Mouse (Mus musculus): ENCODE measurements at regions not wholly inside any gene's neighbourhood (a gene's known extent, or its start where the extent isn't known, plus 50 kb on each side); places are given as distances from the start of the nearest gene placed in this dataset.

DNA sequence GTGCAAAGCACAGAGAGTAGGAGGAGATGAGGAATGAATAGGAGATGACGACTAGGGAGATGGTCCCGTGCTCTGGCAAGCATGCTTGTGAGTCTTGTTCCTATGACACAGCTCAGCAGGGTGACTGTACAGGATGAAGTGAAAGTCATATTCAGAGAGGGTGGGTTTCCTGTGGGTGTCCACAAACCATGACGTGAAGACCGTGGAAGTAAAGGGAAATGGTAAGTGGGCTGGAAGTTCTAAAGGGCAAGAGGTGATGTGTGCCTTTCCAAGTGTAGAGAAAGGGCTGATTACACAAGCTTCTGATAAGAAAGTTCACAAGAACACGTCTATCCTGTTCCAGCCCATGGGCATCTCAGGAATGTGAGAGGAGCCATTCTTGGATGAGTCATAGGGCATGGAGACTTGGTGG lies 138.0 kb upstream of the Foxa2 start:
- no peaks in the 10 kb centered on the region for H3K27me3 ChIP-seq (ENCODE audit: insufficient read depth, poor library complexity, severe bottlenecking)
- no peak overlapping the region for H3K27ac ChIP-seq
- no peaks in the 10 kb centered on the region for H3K9me3 ChIP-seq
- H3K4me1 ChIP-seq (replicated peaks) = no peaks in the 10 kb centered on the region
- no peaks in the 10 kb centered on the region for H3K36me3 ChIP-seq
- DNase-seq (ENCODE audit: low spot score) = no peak
- no peak overlapping the region for H3K4me3 ChIP-seq
- 84% methylated on average over 5 of the region's 5 CpGs for WGBS

DNA sequence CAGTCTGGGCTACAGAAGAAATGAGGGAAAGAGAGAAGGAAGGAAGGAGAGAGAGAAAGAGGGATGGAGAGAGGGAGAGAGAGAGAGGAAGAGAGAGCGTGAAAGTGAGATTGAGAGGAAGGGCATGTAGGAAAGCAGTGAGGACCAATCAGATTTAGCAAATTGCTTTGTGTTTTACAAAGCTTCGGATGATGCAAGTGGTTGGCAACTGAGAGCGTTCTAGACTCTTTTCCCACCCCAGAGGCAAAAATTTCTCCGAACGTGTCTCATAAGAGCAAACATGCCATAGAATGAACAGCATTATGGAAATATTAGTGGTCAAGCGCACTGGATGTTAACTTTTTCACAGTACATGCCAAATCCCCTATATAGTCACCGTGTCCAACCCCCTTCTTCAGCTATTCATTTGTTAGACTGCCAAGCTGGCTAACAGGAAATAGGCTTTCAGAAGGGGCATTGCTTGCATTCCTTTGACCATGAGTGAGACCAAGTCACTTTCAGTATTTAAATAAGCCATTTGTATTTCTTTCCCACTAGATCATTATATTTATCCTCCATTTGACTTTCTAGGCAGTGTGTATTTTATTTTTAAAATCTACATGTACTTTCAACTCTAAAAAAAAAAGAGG lies 139.7 kb upstream of the Foxa2 start:
- 91% methylated on average over 7 of the region's 7 CpGs for WGBS
- no peak overlapping the region for H3K4me3 ChIP-seq
- no peaks in the 10 kb centered on the region for H3K4me1 ChIP-seq (replicated peaks)
- no peaks in the 10 kb centered on the region for H3K9me3 ChIP-seq
- H3K27ac ChIP-seq = no peak overlapping the region
- H3K36me3 ChIP-seq = no peaks in the 10 kb centered on the region
- DNase-seq (ENCODE audit: low spot score) = no peak
- no peaks in the 10 kb centered on the region for H3K27me3 ChIP-seq (ENCODE audit: insufficient read depth, poor library complexity, severe bottlenecking)

DNA sequence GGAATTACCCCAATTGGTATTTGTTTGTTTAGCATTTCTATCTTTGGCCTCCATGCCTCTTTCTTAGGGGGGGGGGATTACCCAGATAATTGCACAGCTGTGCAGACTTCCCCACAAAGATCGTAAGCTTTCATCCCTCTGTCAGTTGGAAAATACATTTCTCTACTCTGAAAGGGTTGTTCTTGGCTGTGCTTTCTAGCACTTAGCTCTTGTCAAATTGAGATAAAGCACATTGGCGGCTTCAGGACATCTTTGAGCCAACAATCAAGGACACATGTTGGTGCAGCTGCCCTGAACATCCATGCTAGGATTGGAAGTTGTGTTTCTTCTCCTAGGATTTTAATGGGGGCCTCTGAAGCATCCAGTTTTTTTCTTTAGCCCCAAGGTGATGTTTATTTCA lies 142.1 kb upstream of the Foxa2 start:
- Histone ChIP-seq H3K4me1 (replicated peaks) (no peaks in the 10 kb centered on the region), H3K27me3 (ENCODE audit: insufficient read depth, poor library complexity, severe bottlenecking) (no peaks in the 10 kb centered on the region), H3K27ac (no peak overlapping the region), H3K4me3 (no peak overlapping the region), H3K36me3 (no peaks in the 10 kb centered on the region), H3K9me3 (no peaks in the 10 kb centered on the region)
- WGBS = 89% methylated on average over 2 of the region's 2 CpGs
- DNase-seq (ENCODE audit: low spot score) = no peak

DNA sequence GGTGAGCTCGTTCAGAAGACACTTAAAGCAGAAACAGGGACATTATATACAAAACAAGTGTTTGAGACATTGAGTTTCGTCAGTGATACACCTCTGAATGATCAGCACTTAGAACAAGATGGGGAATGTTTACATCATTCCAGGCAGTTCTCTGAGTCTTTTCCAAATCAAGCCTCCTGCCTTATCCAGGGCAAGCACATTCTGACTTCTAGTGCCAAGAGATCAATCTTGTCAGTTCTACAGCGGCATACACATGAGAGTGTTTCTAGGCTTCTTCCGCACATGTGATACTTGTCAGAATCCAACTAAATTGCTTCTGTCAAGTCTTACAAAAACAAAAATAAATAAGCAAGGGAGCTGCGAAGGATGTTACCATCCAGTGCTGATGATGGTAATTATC lies 142.5 kb upstream of the Foxa2 start:
- H3K27me3 ChIP-seq (ENCODE audit: insufficient read depth, poor library complexity, severe bottlenecking) = no peaks in the 10 kb centered on the region
- H3K4me1 ChIP-seq (replicated peaks) = no peaks in the 10 kb centered on the region
- H3K9me3 ChIP-seq = no peaks in the 10 kb centered on the region
- 78% methylated on average over 5 of the region's 5 CpGs for WGBS
- no peak for DNase-seq (ENCODE audit: low spot score)
- H3K27ac ChIP-seq = no peak overlapping the region
- no peak overlapping the region for H3K4me3 ChIP-seq
- no peaks in the 10 kb centered on the region for H3K36me3 ChIP-seq

DNA sequence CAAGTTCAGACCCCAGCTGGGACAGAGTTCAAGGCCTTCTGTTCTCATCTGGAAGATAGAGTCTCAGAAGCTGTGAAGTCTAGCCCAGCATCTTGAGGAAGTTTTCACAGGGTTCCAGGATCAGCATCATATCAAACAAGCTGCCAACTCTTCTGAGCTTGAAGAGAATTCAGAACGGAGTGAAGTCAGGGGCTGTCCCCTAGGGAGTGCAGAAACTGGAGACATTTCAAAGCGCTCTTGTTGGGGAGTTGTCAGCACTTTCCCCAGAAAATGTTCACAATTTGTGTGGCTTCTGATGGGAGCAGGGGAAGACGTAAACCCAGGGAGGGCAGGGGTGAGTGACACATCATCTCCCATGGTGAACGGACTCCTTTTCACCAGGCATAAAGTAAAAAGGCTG lies 146.2 kb upstream of the Foxa2 start:
- no peaks in the 10 kb centered on the region for H3K27me3 ChIP-seq (ENCODE audit: insufficient read depth, poor library complexity, severe bottlenecking)
- WGBS = 67% methylated on average over 4 of the region's 4 CpGs
- no peaks in the 10 kb centered on the region for H3K36me3 ChIP-seq
- H3K9me3 ChIP-seq = no peaks in the 10 kb centered on the region
- H3K4me3 ChIP-seq = no peak overlapping the region
- H3K4me1 ChIP-seq (replicated peaks) = no peaks in the 10 kb centered on the region
- DNase-seq (ENCODE audit: low spot score) = no peak
- H3K27ac ChIP-seq = no peak overlapping the region

DNA sequence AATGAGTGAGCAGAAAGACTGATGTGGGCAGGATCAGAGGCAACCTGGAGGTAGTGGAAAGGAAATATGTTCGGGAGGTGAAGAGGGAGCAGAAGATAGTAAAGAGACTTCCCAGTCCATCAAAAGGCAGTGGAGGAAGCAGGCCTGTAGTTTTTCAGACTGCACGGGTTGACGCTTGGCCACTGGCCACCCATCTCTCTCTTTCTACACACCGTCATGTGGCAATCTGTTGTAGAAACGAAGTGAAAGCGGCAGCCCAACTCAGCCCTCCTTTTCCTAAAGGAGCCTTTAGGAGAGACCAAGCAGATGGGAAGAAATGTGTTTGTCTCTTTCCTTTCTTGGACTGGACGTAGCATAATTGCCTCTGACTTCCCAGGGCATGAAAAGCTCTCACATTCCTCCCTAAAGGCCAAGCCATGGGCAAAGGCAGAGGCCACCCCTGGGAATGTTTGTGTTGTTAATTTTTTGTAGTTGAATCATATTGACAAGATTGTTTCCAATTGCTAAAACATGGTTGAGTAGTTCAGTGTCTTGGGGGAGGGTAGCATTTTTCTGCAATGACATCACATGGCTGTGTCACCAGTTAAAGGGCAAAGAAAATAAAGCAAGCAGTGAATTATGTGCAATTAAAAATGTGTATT lies 150.7 kb upstream of the Foxa2 start:
- no peak overlapping the region for H3K27ac ChIP-seq
- no peak for DNase-seq (ENCODE audit: low spot score)
- H3K9me3 ChIP-seq = no peaks in the 10 kb centered on the region

DNA sequence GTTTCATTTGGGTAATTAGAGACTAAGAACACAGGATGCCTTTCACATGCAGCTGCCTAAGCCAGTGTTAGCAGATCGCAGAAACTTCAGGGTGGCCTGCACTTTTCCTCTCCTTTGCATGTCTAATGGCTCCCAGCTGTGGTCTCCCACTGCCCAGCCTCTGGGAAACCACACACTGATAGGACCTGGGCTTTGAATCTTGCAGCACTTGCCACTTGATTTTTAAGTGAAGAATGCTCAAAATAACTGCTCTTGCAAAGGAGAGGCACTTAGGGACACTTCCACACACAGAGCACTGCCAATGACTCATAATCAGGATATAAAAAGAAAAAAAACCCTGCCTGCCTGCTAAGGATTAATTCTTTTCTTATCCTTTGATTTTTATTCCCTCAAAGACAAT lies 159.9 kb upstream of the Foxa2 start:
- Histone ChIP-seq H3K4me3 (no peak overlapping the region), H3K4me1 (replicated peaks) (no peaks in the 10 kb centered on the region), H3K36me3 (no peaks in the 10 kb centered on the region), H3K27me3 (ENCODE audit: insufficient read depth, poor library complexity, severe bottlenecking) (no peaks in the 10 kb centered on the region), H3K27ac (no peak overlapping the region), H3K9me3 (no peaks in the 10 kb centered on the region)
- no peak for DNase-seq (ENCODE audit: low spot score)
- WGBS = 26% methylated on average over 1 of the region's 1 CpGs

More for the DNA sequence above, 150.7 kb upstream of the Foxa2 start:
- no peaks in the 10 kb centered on the region for H3K36me3 ChIP-seq
- WGBS = 81% methylated on average over 7 of the region's 7 CpGs
- no peaks in the 10 kb centered on the region for H3K4me1 ChIP-seq (replicated peaks)
- no peaks in the 10 kb centered on the region for H3K27me3 ChIP-seq (ENCODE audit: insufficient read depth, poor library complexity, severe bottlenecking)
- no peak overlapping the region for H3K4me3 ChIP-seq

DNA sequence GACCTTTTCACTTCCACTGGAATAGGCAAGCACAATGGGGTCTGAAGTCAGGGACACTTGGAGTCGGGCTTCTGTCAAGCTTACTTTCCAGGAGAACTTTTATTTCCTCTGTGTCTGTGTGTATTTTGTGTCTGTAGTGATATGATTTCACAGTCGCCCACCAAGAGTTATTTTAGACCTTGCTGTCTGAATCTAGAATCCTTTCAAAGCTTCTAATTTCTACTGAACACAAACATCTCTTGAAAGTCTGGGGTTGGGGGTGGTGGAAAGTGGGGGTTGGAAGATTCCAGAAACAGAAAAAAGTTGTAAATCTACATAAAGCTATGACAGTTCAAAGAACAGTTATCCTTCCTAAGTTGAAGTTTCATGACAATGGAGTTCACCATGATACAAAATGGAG lies 164.0 kb upstream of the Foxa2 start:
- no peaks in the 10 kb centered on the region for H3K27me3 ChIP-seq (ENCODE audit: insufficient read depth, poor library complexity, severe bottlenecking)
- no peaks in the 10 kb centered on the region for H3K36me3 ChIP-seq
- 86% methylated on average over 2 of the region's 2 CpGs for WGBS
- no peaks in the 10 kb centered on the region for H3K4me1 ChIP-seq (replicated peaks)
- H3K4me3 ChIP-seq = no peak overlapping the region
- no peak for DNase-seq (ENCODE audit: low spot score)
- no peak overlapping the region for H3K27ac ChIP-seq
- H3K9me3 ChIP-seq = no peaks in the 10 kb centered on the region

DNA sequence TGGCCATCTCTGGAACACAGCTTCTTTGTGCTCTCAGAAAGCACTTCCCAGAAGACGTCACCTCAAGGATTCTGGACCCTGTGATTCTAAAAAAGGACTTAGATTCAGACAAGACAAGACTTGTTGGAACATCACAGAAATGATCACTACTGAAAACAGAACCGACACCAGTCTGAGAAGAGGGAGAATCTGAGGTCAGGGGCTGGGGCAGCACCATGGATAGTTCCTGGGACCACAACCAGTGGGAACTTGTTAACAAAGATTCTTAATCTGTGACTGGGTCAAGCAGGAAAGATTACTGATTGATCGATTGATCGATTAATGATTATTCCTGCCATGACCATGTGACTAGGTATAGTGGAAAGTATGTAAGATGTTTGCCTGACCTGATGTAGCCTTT lies 170.4 kb upstream of the Foxa2 start:
- Histone ChIP-seq H3K36me3 (no peaks in the 10 kb centered on the region), H3K9me3 (no peaks in the 10 kb centered on the region), H3K4me3 (no peak overlapping the region), H3K27me3 (ENCODE audit: insufficient read depth, poor library complexity, severe bottlenecking) (no peaks in the 10 kb centered on the region), H3K27ac (no peak overlapping the region), H3K4me1 (replicated peaks) (no peaks in the 10 kb centered on the region)
- DNase-seq (ENCODE audit: low spot score) = no peak
- WGBS = 86% methylated on average over 4 of the region's 4 CpGs

DNA sequence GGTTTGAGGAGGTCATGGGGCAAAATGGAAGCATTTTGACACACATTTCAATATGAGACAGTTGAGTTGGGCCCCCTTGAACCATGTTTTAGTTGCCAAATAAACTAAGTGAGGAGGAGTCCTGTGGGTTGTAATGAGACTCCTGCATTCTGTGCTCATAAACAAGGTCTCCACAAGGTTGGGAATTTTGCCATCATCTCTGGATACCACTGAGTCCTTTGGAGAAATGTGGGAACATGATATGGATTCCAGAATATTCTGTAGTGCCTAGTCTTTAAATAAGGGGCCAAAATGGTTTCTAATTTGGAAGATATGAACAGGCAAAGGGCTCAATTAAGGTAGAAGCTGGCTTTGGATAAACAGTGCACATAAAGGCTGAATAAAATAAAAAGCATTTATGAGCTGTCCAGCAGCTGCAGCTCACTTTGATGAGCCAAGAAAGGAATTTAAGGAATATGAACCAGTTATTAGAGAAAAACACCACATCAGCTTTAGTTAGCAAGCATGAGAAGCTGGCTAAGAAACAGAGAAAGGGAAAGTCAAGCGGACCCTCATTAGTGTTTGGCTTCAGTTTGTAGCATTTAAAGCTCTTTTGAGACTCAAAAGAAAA lies 161.3 kb upstream of the Sstr4 start:
- H3K4me1 ChIP-seq (replicated peaks) = peaks cover under 1% of the 10 kb centered on the region; the same call in 1 of the 2 replicates
- H3K4me3 ChIP-seq = no peak overlapping the region
- H3K27ac ChIP-seq = no peak overlapping the region
- H3K36me3 ChIP-seq = no peaks in the 10 kb centered on the region
- WGBS = 87% methylated on average over 1 of the region's 1 CpGs
- H3K9me3 ChIP-seq = no peaks in the 10 kb centered on the region
- no peak for DNase-seq (ENCODE audit: low spot score)
- H3K27me3 ChIP-seq (ENCODE audit: insufficient read depth, poor library complexity, severe bottlenecking) = no peaks in the 10 kb centered on the region

DNA sequence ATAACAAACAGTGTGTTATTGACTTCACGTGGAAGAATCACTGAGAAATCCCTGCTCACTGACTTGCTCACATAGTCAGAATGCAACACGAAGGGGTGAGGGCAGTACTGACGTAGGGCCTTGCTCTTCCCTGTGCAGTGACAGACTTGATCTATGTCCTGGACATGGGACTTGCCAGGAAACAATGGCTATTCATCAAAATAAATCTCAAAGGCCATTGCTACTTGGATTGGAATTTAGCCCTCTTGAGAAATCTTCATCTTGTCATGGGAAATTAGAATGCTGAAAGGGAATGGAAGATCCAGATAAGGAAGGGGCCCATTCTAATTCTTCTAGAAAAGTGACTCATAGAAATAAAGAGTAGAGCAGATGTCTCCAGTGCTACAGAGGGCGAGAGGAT lies 158.0 kb upstream of the Sstr4 start:
- no peak overlapping the region for H3K4me3 ChIP-seq
- 84% methylated on average over 4 of the region's 4 CpGs for WGBS

DNA sequence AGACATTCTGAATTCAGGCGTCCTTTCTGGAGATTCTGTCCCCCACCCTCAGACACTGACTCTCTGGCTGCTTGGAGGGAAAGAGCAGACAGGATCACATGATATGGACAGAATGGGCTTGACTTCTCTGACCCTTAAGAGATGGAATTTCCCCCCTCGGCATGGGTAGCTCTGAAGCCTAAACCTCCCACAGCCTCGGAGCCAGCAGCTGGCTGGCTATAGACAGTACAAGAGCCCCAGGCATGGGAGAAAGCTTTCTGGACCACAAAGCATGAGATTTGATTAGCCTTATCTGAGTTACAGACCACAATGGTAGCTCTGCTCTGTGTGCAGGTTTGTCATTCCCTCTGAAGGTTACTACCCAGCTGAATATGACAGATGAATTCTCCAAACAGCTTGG lies 156.1 kb upstream of the Sstr4 start:
- no peaks in the 10 kb centered on the region for H3K36me3 ChIP-seq
- H3K4me3 ChIP-seq = no peak overlapping the region
- no peak overlapping the region for H3K27ac ChIP-seq
- no peaks in the 10 kb centered on the region for H3K9me3 ChIP-seq
- peaks cover 6% of the 10 kb centered on the region; the same call in 1 of the 2 replicates for H3K4me1 ChIP-seq (replicated peaks)
- 45% methylated on average over 3 of the region's 3 CpGs for WGBS
- peak; percentile 12 for DNase-seq (ENCODE audit: low spot score)
- H3K27me3 ChIP-seq (ENCODE audit: insufficient read depth, poor library complexity, severe bottlenecking) = no peaks in the 10 kb centered on the region

More for the DNA sequence above, 158.0 kb upstream of the Sstr4 start:
- Histone ChIP-seq H3K36me3 (no peaks in the 10 kb centered on the region), H3K9me3 (no peaks in the 10 kb centered on the region), H3K27ac (no peak overlapping the region), H3K27me3 (ENCODE audit: insufficient read depth, poor library complexity, severe bottlenecking) (no peaks in the 10 kb centered on the region), H3K4me1 (replicated peaks) (peaks cover 6% of the 10 kb centered on the region; the same call in 1 of the 2 replicates)
- no peak for DNase-seq (ENCODE audit: low spot score)

DNA sequence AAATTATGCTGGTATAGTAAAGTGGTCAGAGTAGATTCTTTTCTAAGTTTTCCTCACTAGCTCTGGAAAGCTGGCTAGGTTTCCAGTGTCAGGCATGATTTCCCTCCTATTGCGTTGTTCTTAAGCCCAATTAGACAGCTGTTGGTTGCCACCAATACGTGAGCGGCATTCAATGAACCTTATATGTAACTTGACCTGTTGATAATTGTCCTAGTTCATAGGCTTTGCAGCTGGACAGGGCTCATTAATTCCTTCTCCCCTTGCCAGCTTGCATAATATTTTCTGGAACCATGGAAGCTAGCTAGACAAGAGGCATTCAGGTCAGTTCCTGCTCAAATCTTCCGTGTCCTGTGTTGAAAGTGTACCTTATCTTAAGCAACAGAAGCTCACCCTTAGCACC lies 152.9 kb upstream of the Sstr4 start:
- Histone ChIP-seq H3K9me3 (no peaks in the 10 kb centered on the region), H3K4me3 (no peak overlapping the region), H3K4me1 (replicated peaks) (peaks cover 6% of the 10 kb centered on the region; the same call in 1 of the 2 replicates), H3K27ac (no peak overlapping the region), H3K36me3 (no peaks in the 10 kb centered on the region), H3K27me3 (ENCODE audit: insufficient read depth, poor library complexity, severe bottlenecking) (no peaks in the 10 kb centered on the region)
- WGBS = 82% methylated on average over 4 of the region's 4 CpGs
- DNase-seq (ENCODE audit: low spot score) = no peak
